Mouse (Mus musculus) liver, postnatal 0 days (tissue): ENCODE results near the gene Nppa.

Experiments
- CTCF ChIP-seq: sonication (generic); IDR thresholded peaks from 2 replicates; pipeline ENCODE4 v1.5.1; 2016; ENCODE audit warnings: antibody characterized with exemption, low read depth
- EP300 ChIP-seq: IDR thresholded peaks from 2 replicates; pipeline ENCODE4 v1.6.1; 2016; ENCODE audit warnings: antibody characterized with exemption, low read depth, mild to moderate bottlenecking

DNA sequence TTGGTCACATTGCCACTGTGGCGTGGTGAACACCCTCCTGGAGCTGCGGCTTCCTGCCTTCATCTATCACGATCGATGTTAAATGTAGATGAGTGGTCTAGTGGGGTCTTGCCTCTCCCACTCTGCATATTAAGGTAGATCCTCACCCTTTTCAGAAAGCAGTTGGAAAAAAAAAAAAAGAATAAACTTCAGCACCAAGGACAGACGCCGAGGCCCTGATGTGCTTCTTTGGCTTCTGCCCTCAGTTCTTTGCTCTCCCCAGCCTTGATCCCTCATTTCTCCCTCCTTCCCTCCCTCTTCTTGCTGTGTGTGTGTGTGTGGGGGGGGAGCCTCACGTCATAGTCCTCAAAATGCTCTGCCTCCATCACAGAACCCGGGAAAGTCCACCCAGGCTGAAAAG lies 1.3 kb downstream of the Nppa start:
- TF ChIP-seq CTCF (no peak), EP300 (no peak)
